Mouse (Mus musculus): Measurements from ENCODE around the gene Dnajb1.

DNA sequence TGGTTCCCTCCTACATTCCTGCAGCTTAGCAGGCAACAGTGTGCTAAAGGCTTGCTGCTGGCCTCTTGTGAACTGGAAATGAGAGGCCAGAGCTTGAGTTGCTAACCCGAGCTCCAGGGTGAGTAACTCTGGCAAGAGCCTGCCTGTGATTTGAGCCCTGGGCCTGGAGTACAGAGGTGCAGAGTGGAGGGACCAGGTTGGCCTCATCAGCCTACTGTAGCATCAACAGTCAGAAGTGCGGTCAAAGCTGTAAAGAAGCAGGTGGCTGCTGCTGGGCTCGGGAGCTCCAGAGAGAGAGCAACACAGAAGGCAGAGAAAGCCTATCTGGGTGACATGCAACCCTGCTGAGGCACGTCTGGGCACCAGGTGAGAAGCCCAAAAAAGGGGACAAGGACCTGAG lies 38.8 kb upstream of the Dnajb1 start:
- TF ChIP-seq GATA1 (IDR thresholded peaks at IDR 0.05; ENCODE audit: borderline replicate concordance, low read length): no peak
- no peak for TF ChIP-seq FLI1 (IDR thresholded peaks at IDR 0.05; ENCODE audit: low read length)

Data from megakaryocyte, embryonic 14.5 days (primary cell).